Mouse (Mus musculus) adrenal gland, postnatal 36 days (tissue): ENCODE measurements around the gene 4930556J24Rik. TPM values are rescaled to one million over a fixed set of nuclear protein-coding genes. Genes with fewer than 3 reads are reported as not detected.

Experiments used
- total RNA-seq, 2 experiments: library from RNA; stranded (reverse); gene quantifications; 2 replicates each; pipeline ENCODE4 v1.2.3; 2021

The 4930556J24Rik gene
- total RNA-seq, 2 experiments from 2014 or later: not detected

Other genes with a start within 250 kb of the 4930556J24Rik start
- 1 to 10 TPM; 2.2 to 2.5 TPM for gene Osbp2, start 112.9 kb downstream of the 4930556J24Rik start, total RNA-seq
- gene 4921536K21Rik, start 81.7 kb downstream of the 4930556J24Rik start, total RNA-seq: under 1 TPM; 0.60 to 0.63 TPM
- 1 to 10 TPM; 4.0 to 6.0 TPM for gene Dusp18, start 81.5 kb downstream of the 4930556J24Rik start, total RNA-seq
- 1 to 10 TPM; 5.5 to 7.2 TPM for gene Slc35e4, start 62.1 kb downstream of the 4930556J24Rik start, total RNA-seq
- 100 to 1,000 TPM; 131 to 132 TPM for gene Tcn2, start 44.6 kb downstream of the 4930556J24Rik start, total RNA-seq
- gene Pes1, start 12.8 kb downstream of the 4930556J24Rik start, total RNA-seq: 10 to 100 TPM; 62.0 to 64.2 TPM
- gene Gal3st1, start 6.9 kb upstream of the 4930556J24Rik start, total RNA-seq: under 1 TPM in 1 of 2 experiments, not detected in 1; 0.20 TPM
- gene Sec14l4, start 54.7 kb upstream of the 4930556J24Rik start, total RNA-seq: 1 to 10 TPM; 1.7 to 6.7 TPM
- not detected for gene Sec14l3, start 88.1 kb upstream of the 4930556J24Rik start, total RNA-seq
- gene Mtfp1, start 118.7 kb upstream of the 4930556J24Rik start, total RNA-seq: 10 to 100 TPM; 22.2 to 22.3 TPM
- gene Sec14l2, start 146.6 kb upstream of the 4930556J24Rik start, total RNA-seq: 1 to 10 TPM; 1.3 to 1.5 TPM
- gene Rnf215, start 158.4 kb upstream of the 4930556J24Rik start, total RNA-seq: 10 to 100 TPM; 24.7 to 24.9 TPM
- gene Ccdc157, start 183.5 kb upstream of the 4930556J24Rik start, total RNA-seq: 10 to 100 TPM in 1 of 2 experiments, 1 to 10 TPM in 1; 7.3 to 11.6 TPM
- gene Sf3a1, start 183.6 kb upstream of the 4930556J24Rik start, total RNA-seq: 10 to 100 TPM; 43.6 to 60.1 TPM
- gene Tbc1d10a, start 210.0 kb upstream of the 4930556J24Rik start, total RNA-seq: 10 to 100 TPM; 14.6 to 24.3 TPM
- 1 to 10 TPM; 4.0 to 4.6 TPM for gene Castor1, start 241.4 kb upstream of the 4930556J24Rik start, total RNA-seq